Mouse (Mus musculus) large intestine, adult 2 months (tissue): ENCODE results near the gene Acaca. TPM values are rescaled to one million over a fixed set of nuclear protein-coding genes. Genes with fewer than 3 reads are reported as not detected.

Experiments
- DNase-seq: peaks from one replicate; pipeline ENCODE4 v3.0.0-alpha.2; 2012; ENCODE audit warnings: low read depth, low spot score
- WGBS: fragments of 180-500 bp; shearing (Covaris S2); methylation state at CpG from one replicate; pipeline ENCODE4 v1.1.7; 2018; 5-methylcytosine and 5-hydroxymethylcytosine counted together
- polyA plus RNA-seq: library from polyadenylated mRNA; depleted of rRNA; stranded (reverse); fragments of >200 nt; gene quantifications from 2 replicates; pipeline ENCODE4 v1.2.3, GENCODE M21; 2012; rRNA removed

Gene Acaca
- polyA plus RNA-seq, 1 experiment = 7.8 TPM

GRCm38 (mm10) chr11:84426633-84426998 lies 297.1 kb downstream of the Acaca start:
- no peak for DNase-seq
- WGBS = 60% methylated on average over 5 of the region's 5 CpGs

- DNase-seq = no peak
- 81% methylated on average over 1 of the region's 1 CpGs for WGBS
Observed at GRCm38 (mm10) chr11:84429581-84429980, 300.1 kb downstream of the Acaca start.

- no peak for DNase-seq
- WGBS = 67% methylated on average over 4 of the region's 4 CpGs
Observed at GRCm38 (mm10) chr11:84430336-84430735, 300.9 kb downstream of the Acaca start.

GRCm38 (mm10) chr11:84434879-84435278 lies 305.4 kb downstream of the Acaca start:
- WGBS = 78% methylated on average over 6 of the region's 6 CpGs
- DNase-seq = no peak

- WGBS = 82% methylated on average over 3 of the region's 3 CpGs
- no peak for DNase-seq
Observed at GRCm38 (mm10) chr11:84440402-84440801, 310.9 kb downstream of the Acaca start.

- WGBS = 26% methylated on average over 4 of the region's 4 CpGs
Observed at GRCm38 (mm10) chr11:84442554-84443331, 313.3 kb downstream of the Acaca start.

More at GRCm38 (mm10) chr11:84442554-84443331, 313.3 kb downstream of the Acaca start:
- DNase-seq = peak; percentile 88

Other genes starting within 250 kb of the Acaca start
- 4.2 and 5.5 TPM in 2 replicates for gene Ddx52, start 187.6 kb upstream of the Acaca start, polyA plus RNA-seq
- gene Synrg, start 165.2 kb upstream of the Acaca start, polyA plus RNA-seq = 10.5 and 18.6 TPM in 2 replicates
- gene Dusp14, start 60.4 kb upstream of the Acaca start, polyA plus RNA-seq = 4.7 and 6.7 TPM in 2 replicates
- gene Tada2a, start 72 bp upstream of the Acaca start, polyA plus RNA-seq = 4.0 and 4.4 TPM in 2 replicates
- gene Gm11437, start 37.8 kb downstream of the Acaca start, polyA plus RNA-seq = 10.4 and 24.1 TPM in 2 replicates